Mouse (Mus musculus) thymus, adult 2 months (tissue): ENCODE results near the gene Cdsn.

ENCODE experiments used
- CTCF ChIP-seq: fragments of 200-500 bp; IDR thresholded peaks from 2 replicates; pipeline ENCODE4 v1.5.1; 2012; ENCODE audit warnings: mild to moderate bottlenecking, control low read depth, low read length, moderate library complexity, borderline replicate concordance; ENCODE audit not compliant: control insufficient read depth, poor library complexity, insufficient read depth; ENCODE audit errors: extremely low read depth
- POLR2A ChIP-seq: fragments of 200-500 bp; IDR thresholded peaks from 2 replicates; pipeline ENCODE4 v1.6.1; 2012; ENCODE audit warnings: mild to moderate bottlenecking, low read length, control low read depth, moderate library complexity; ENCODE audit not compliant: control insufficient read depth, poor library complexity, insufficient read depth; ENCODE audit errors: extremely low read depth

DNA sequence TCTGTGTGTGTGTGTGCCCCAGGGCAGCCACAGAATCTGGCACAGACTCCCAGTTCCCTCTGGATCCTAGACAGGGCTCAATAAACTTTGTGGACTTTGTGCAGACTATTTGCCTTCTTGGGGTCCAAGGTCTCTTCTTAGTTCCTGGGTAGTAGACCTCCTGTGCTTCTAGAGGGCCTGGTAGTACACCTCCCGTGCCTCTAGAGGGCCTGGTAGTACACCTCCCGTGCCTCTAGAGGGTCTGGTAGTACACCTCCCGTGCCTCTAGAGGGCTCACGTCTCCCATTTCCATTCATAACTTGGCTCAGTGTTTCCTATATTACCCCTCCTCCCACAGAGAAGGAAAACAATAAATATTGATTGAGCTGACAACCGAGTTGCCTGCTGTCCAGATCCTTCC lies 4.9 kb downstream of the Cdsn start:
- TF ChIP-seq CTCF (peak; percentile 73; the same call in 1 of the 2 replicates), POLR2A (no peak)
